Mouse (Mus musculus) embryonic facial prominence, embryonic 14.5 days (tissue): ENCODE results near the gene Uggt1. TPM values are rescaled to one million over a fixed set of nuclear protein-coding genes. Genes with fewer than 3 reads are reported as not detected.

ENCODE experiments used
- microRNA-seq: library from miRNA; unstranded; fragments of <30 nt; microRNA quantifications from one replicate; pipeline ENCODE4, GENCODE M21; 2016; ENCODE audit warnings: borderline number of aligned reads
- polyA plus RNA-seq: library from polyadenylated mRNA; unstranded; fragments of >200 nt; fragmentation: Nextera tagmentation; extraction: Ambion mirVana; gene quantifications from 2 replicates; pipeline ENCODE4 v1.2.1, GENCODE M21; 2014

The Uggt1 gene
- polyA plus RNA-seq, 1 experiment from 2014 or later: 71.2 TPM

Small RNAs within 50 kb of the gene (microRNA-seq; reads per million reads assigned to microRNA genes)
- gene Mir6897: 2.3 reads per million, percentile 10 among the genes with 10 or more reads in this experiment

Other genes with a start within 250 kb of the Uggt1 start
- 10.1 and 11.5 TPM in 2 replicates for gene Hs6st1, start 176.3 kb downstream of the Uggt1 start, polyA plus RNA-seq
- 1.8 and 2.1 TPM in 2 replicates for gene Neurl3, start 30.0 kb upstream of the Uggt1 start, polyA plus RNA-seq
- 12.7 and 13.7 TPM in 2 replicates for gene Arid5a, start 63.0 kb upstream of the Uggt1 start, polyA plus RNA-seq
- gene Kansl3, start 124.5 kb upstream of the Uggt1 start, polyA plus RNA-seq: 35.1 and 37.1 TPM in 2 replicates
- 0.39 and 0.64 TPM in 2 replicates for gene Fer1l5, start 127.6 kb upstream of the Uggt1 start, polyA plus RNA-seq
- gene Lman2l, start 200.6 kb upstream of the Uggt1 start, polyA plus RNA-seq: 31.7 and 33.3 TPM in 2 replicates
- gene Cnnm4, start 226.9 kb upstream of the Uggt1 start, polyA plus RNA-seq: 13.5 and 13.9 TPM in 2 replicates